Mouse (Mus musculus) hindbrain, embryonic 11.5 days (tissue): ENCODE data around the gene Spint4. TPM values are rescaled to one million over a fixed set of nuclear protein-coding genes. Genes with fewer than 3 reads are reported as not detected.

Source experiments
- ATAC-seq: fragments of 200-750 bp; cut with Nextera tagmentation; 2 replicates; pipeline ENCODE4 v1.8.0; 2017; ENCODE audit warnings: mild to moderate bottlenecking, moderate TSS enrichment, moderate library complexity; ENCODE audit not compliant: low FRiP score
- DNase-seq: peaks from one replicate; pipeline ENCODE4 v3.0.0-alpha.2; 2015; ENCODE audit warnings: low spot score
- H3K27ac ChIP-seq: fragments of 300-500 bp; sonication (generic); 2 replicates; pipeline ENCODE4 v1.5.1; 2014; ENCODE audit warnings: mild to moderate bottlenecking, low read depth, low read length
- H3K27me3 ChIP-seq: fragments of 300-500 bp; sonication (generic); 2 replicates; pipeline ENCODE4 v1.6.1; 2014; ENCODE audit warnings: mild to moderate bottlenecking, low read length, moderate library complexity, mixed read lengths; ENCODE audit not compliant: control insufficient read depth, insufficient read depth
- H3K36me3 ChIP-seq: fragments of 300-500 bp; sonication (generic); 2 replicates; pipeline ENCODE4 v1.6.1; 2014; ENCODE audit warnings: mild to moderate bottlenecking, low read length, moderate library complexity, mixed read lengths; ENCODE audit not compliant: control insufficient read depth, insufficient read depth
- H3K4me1 ChIP-seq: fragments of 300-500 bp; sonication (generic); replicated peaks from 2 replicates; pipeline ENCODE4 v1.6.1; 2014; ENCODE audit warnings: low read length, mixed read lengths; ENCODE audit not compliant: control insufficient read depth, insufficient read depth
- H3K4me2 ChIP-seq: fragments of 300-500 bp; sonication (generic); replicated peaks from 2 replicates; pipeline ENCODE4 v1.6.1; 2014; ENCODE audit warnings: mild to moderate bottlenecking, low read depth, low read length
- H3K4me3 ChIP-seq: fragments of 300-500 bp; sonication (generic); 2 replicates; pipeline ENCODE4 v1.5.1; 2014; ENCODE audit warnings: low read depth, low read length
- H3K9ac ChIP-seq: fragments of 300-500 bp; sonication (generic); 2 replicates; pipeline ENCODE4 v1.6.1; 2014; ENCODE audit warnings: low read depth, low read length
- H3K9me3 ChIP-seq: fragments of 300-500 bp; sonication (generic); 2 replicates; pipeline ENCODE4 v1.6.1; 2016; ENCODE audit warnings: low read length; ENCODE audit not compliant: control insufficient read depth
- WGBS: fragments of 180-500 bp; shearing (Covaris S2); extraction: QIAGEN DNeasy Blood & Tissue Kit; methylation state at CpG from one replicate; pipeline ENCODE4 v1.1.7; 2014; 5-methylcytosine and 5-hydroxymethylcytosine counted together
- polyA plus RNA-seq: library from polyadenylated mRNA; unstranded; fragments of >200 nt; fragmentation: Nextera tagmentation; extraction: Ambion mirVana; gene quantifications from 2 replicates; pipeline ENCODE4 v1.2.1, GENCODE M21; 2014

Gene Spint4
- polyA plus RNA-seq, 1 experiment from 2014 or later = not detected

DNA sequence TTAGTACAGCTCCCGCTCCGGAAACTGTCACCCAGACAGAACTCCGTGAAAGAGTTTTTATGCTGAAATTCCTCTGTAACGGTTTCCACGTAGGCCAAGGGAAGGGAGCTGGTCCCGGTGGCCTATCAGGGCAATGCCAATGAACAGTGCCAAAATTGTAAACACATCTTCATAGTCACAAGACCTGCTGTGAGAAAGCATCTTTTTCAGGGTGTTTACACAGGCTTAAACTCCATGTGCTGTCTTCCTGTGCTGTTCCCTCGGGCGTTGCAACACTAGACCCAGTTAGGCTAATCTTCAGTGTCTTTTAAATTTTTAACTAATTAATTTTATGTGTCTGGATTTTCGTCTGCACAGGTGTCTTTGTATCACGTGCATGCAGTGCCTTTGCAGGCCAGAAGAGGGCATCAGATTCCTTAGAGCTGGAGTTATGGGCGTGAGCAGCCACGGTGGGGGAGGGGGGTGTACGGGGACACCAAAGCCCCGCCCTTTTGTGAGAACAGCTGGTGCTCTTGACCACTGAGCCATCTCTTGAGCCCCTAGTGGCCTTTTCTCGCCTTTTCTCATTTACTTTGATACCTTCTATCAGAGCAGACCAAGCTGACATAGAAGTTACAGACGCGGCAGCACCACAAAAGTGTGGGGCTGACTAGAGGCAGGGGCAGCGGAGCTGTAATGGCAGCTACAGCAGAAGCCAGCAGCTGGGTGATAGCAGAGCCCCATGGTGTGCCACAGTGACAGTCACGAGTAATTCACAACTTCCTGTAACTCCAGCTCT, 19.3 kb upstream of the Spint4 start:
- H3K4me1 ChIP-seq = no peaks in the 10 kb centered on the region
- WGBS = 23% methylated on average over 19 of the region's 19 CpGs
- peak overlapping the region; percentile 22; the same call in 1 of the 2 replicates for H3K4me2 ChIP-seq
- no peak overlapping the region for H3K27ac ChIP-seq
- no peaks in the 10 kb centered on the region for H3K36me3 ChIP-seq
- no peaks in the 10 kb centered on the region for H3K9me3 ChIP-seq
- H3K9ac ChIP-seq = no peak overlapping the region
- ATAC-seq (peak; percentile 70), DNase-seq (peak; percentile 90)
- no peak overlapping the region for H3K4me3 ChIP-seq
- H3K27me3 ChIP-seq = no peaks in the 10 kb centered on the region

DNA sequence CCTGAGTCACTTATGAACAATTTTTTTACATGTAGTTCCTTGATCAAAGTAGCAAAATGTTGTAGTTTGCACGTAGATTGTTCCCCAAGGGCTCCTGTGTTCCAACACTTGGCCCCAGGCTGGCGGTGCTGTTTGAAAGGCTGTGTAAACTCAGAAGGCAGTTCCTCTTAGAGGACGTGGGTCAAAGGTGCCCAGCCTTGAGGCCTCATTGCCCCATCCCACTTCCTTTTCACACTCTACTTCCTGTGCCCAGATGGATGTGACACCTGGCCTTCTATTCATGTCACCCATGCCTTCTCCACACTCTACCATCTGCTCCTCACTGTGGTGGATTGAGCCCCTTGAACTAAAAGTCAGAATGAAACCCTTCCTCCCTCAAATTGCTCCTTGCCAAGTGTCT, 18.4 kb upstream of the Spint4 start:
- Histone ChIP-seq H3K9ac (no peak overlapping the region), H3K4me1 (no peaks in the 10 kb centered on the region), H3K4me3 (no peak overlapping the region), H3K36me3 (no peaks in the 10 kb centered on the region), H3K27me3 (no peaks in the 10 kb centered on the region), H3K27ac (no peak overlapping the region), H3K4me2 (no peak overlapping the region), H3K9me3 (no peaks in the 10 kb centered on the region)
- DNase-seq (peak; percentile 11), ATAC-seq (no peak)
- WGBS = 53% methylated on average over 3 of the region's 3 CpGs

DNA sequence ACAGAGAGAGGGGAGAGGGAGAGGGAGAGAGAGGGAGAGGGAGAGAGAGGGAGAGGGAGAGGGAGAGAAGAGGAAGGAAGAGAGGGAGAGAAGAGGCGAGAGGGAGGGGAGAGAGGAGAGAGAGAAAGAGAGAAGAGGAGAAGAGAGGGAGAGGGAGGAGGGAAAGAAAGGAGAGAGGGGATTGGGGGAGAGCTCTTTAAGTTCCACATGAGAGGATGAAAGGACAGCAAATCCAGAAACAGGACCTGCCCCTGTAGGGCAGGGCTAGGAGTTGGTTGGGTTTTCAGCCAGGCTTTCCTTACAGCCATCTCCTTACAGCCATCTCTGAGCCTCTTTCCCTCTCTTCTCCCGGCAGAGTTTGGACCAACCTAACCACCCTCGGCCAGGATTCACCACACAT, 13.5 kb upstream of the Spint4 start, which contains the start of gene Wfdc13:
Gene Wfdc13 (plus strand): TSS at position 301 of the 400 bp plus-strand sequence.
- Histone ChIP-seq H3K27me3 (no peaks in the 10 kb centered on the region), H3K4me3 (no peak within 1 kb of the TSS), H3K9ac (no peak within 1 kb of the TSS), H3K36me3 (no peaks in the 10 kb centered on the region), H3K4me2 (no peak within 1 kb of the TSS), H3K9me3 (no peaks in the 10 kb centered on the region), H3K4me1 (no peaks in the 10 kb centered on the region), H3K27ac (no peak within 1 kb of the TSS)
- 76% methylated on average over 3 of the region's 3 CpGs for WGBS
- DNase-seq (no peak), ATAC-seq (no peak)

DNA sequence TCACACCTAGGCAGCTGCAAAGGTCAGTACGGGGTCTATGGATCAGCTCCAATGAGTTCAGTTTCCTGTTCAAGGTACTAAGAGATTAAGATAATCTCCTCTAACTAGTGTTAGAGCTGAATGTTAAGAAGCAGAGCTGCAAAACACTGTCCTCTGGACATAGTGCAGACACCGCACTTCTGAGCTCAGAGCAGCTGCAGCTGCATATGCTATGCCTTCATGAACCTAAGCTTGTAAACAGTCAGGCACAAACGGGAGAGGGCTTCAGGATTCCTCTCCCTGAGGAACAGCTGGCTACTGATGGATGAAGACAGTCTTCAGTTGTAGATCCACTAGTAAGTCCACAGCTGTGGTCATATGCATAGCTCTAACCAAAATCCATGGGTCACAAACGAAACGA, 2.7 kb downstream of the Spint4 start:
- ATAC-seq (no peak), DNase-seq (no peak)
- no peak overlapping the region for H3K4me2 ChIP-seq
- no peaks in the 10 kb centered on the region for H3K9me3 ChIP-seq
- 84% methylated on average over 5 of the region's 5 CpGs for WGBS
- H3K27ac ChIP-seq = no peak overlapping the region
- H3K9ac ChIP-seq = no peak overlapping the region
- no peak overlapping the region for H3K4me3 ChIP-seq
- H3K27me3 ChIP-seq = no peaks in the 10 kb centered on the region
- no peaks in the 10 kb centered on the region for H3K36me3 ChIP-seq
- H3K4me1 ChIP-seq = no peaks in the 10 kb centered on the region

DNA sequence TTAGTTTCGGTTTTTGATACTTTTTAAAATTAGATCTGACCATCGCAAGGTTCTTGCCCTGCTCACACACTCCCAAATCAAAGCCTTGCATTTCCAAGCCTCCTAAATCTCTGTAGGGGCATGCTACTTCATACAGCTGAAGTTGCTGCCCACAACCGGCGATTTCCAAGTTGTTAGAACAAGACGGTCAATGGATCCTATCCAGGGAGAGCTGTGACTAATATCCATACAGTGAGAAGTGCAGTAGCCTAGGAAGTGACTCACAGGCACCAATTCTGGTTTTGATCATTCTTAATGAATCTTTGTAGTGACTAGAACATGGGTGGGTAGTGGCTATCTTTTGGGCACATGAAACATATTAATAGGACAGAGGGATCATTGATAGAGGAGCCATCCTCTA, 3.5 kb downstream of the Spint4 start:
- H3K9me3 ChIP-seq = no peaks in the 10 kb centered on the region
- no peaks in the 10 kb centered on the region for H3K27me3 ChIP-seq
- ATAC-seq (no peak), DNase-seq (no peak)
- 88% methylated on average over 5 of the region's 5 CpGs for WGBS
- H3K36me3 ChIP-seq = no peaks in the 10 kb centered on the region
- no peak overlapping the region for H3K27ac ChIP-seq
- no peaks in the 10 kb centered on the region for H3K4me1 ChIP-seq
- H3K4me3 ChIP-seq = no peak overlapping the region
- no peak overlapping the region for H3K9ac ChIP-seq
- no peak overlapping the region for H3K4me2 ChIP-seq

DNA sequence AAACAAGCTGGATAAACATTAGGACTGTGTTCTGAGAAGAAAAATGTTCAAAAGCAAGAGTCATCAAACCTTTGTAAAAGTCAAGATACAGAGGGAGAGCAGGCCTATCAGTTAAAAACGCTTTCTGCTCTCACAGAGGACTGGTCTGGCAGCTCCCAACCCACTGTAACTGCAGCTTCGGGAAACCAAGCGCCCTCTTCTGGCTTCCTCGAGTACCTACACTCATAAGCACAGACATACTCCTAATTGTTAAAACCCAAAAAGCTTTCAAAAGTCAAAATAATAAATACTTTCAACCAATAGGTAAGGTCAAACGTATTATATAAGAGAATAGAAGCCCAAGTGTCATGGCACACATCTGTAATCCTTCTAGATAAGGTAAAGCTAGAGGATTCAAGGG, 5.9 kb downstream of the Spint4 start:
- H3K36me3 ChIP-seq = no peaks in the 10 kb centered on the region
- H3K4me3 ChIP-seq = no peak overlapping the region
- H3K4me2 ChIP-seq = no peak overlapping the region
- H3K9ac ChIP-seq = no peak overlapping the region
- ATAC-seq (no peak), DNase-seq (no peak)
- H3K4me1 ChIP-seq = no peaks in the 10 kb centered on the region
- WGBS = 86% methylated on average over 5 of the region's 5 CpGs
- H3K27ac ChIP-seq = no peak overlapping the region
- H3K27me3 ChIP-seq = no peaks in the 10 kb centered on the region
- no peaks in the 10 kb centered on the region for H3K9me3 ChIP-seq

DNA sequence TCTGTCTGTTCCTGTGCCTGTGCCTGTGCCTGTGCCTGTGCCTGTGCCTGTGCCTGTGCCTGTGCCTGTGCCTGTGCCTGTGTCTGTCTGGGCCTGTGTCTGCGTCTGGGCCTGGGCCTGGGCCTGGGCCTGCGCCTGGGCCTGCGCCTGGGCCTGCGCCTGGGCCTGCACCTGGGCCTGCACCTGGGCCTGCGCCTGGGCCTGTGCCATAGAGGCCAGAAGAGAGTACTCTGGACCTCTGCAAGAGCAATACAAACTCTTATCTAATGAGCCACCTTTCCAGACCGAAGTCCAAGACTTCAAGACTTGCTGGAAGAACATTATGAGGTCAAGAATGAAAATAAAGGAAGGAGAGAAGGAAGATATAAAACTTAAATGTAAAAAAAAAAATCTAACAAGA, 7.0 kb downstream of the Spint4 start:
- Histone ChIP-seq H3K9me3 (no peaks in the 10 kb centered on the region), H3K4me1 (no peaks in the 10 kb centered on the region), H3K36me3 (no peaks in the 10 kb centered on the region), H3K4me3 (no peak overlapping the region), H3K4me2 (no peak overlapping the region), H3K27me3 (no peaks in the 10 kb centered on the region), H3K27ac (no peak overlapping the region), H3K9ac (no peak overlapping the region)
- ATAC-seq = no peak
- no peak for DNase-seq
- 87% methylated on average over 6 of the region's 6 CpGs for WGBS

DNA sequence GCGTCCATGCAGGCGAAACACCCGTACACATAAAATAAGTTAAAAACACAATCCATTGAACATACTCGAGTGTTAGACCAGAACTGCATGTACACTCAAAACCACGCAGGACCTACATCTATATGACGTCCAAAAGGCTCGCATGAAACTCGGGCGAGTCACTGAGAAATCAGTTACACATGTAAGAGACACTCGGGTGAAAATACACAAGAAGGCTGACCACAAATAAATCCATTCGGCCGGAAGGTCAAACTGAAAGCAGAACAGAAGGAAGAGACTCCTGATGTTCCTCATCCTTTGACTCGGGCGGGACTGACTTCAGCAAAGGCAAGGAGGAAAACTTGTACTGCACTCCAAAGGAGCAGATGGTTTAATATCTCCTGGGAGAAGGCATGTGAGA, 7.7 kb downstream of the Spint4 start:
- DNase-seq (no peak), ATAC-seq (no peak)
- Histone ChIP-seq H3K27me3 (no peaks in the 10 kb centered on the region), H3K9ac (no peak overlapping the region), H3K4me3 (no peak overlapping the region), H3K36me3 (no peaks in the 10 kb centered on the region), H3K4me2 (no peak overlapping the region), H3K27ac (no peak overlapping the region), H3K4me1 (no peaks in the 10 kb centered on the region), H3K9me3 (no peaks in the 10 kb centered on the region)
- WGBS = 90% methylated on average over 14 of the region's 14 CpGs

DNA sequence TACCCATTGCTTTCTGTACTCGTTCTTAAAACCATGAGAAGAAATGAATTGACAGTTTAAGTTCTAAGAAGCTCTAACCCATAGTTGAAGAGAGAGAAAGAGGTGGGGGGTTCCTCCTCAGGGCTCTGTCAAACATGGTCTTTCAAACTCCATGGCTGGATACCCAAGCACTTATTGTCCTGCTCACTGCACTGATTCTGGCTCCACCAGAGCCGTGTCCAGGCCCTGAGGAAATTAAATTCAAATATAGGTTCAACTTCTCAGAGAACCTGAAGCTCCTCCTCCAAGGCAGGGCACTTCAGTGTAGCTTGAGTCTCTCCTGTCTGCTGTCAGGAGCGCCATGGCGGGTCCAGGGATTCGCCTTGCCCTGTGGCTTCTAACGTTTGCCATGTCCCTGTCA, 16.7 kb downstream of the Spint4 start, which contains the start of gene Spint5:
Gene Spint5 (plus strand): TSS at position 301 of the 400 bp plus-strand sequence.
- H3K27me3 ChIP-seq = no peaks in the 10 kb centered on the region
- DNase-seq (no peak), ATAC-seq (no peak)
- H3K9me3 ChIP-seq = no peaks in the 10 kb centered on the region
- H3K36me3 ChIP-seq = no peaks in the 10 kb centered on the region
- H3K4me3 ChIP-seq = no peak within 1 kb of the TSS
- no peaks in the 10 kb centered on the region for H3K4me1 ChIP-seq
- H3K27ac ChIP-seq = no peak within 1 kb of the TSS
- H3K4me2 ChIP-seq = no peak within 1 kb of the TSS
- WGBS = 79% methylated on average over 6 of the region's 6 CpGs
- no peak within 1 kb of the TSS for H3K9ac ChIP-seq
